ENCODE assay signal across 14 mouse cellular contexts in the genomic region with DNA sequence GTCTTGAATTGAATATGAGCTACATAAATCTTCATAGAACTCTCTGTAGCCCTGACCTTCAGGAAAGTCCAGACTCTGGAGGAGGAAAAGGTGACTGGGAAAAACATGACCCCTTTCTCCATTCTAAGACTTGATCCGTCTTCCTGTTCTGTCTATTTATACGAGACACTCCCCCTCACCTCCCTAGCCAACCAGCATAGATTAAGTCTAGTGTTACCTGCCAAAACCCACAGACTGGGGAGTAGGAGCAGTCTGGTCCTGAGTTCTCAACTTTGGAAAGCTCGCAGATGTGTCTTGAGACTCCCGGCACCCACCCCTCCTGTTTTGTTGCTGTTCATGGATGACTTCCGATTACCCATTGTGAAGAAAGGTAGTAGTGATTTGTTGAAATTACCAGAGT.
DNase-seq lines count a peak whose midpoint lies in the region; ATAC-seq and TF ChIP-seq lines count a peak whose summit lies in the region.
"Had no signal": no experiment of that assay in that cellular context is flagged by ENCODE, and none has a peak within 500 bp of the region (broad histone marks: within the 10 kb centered on the region; RNA-seq: fewer than 3 reads in every experiment).

No protein-coding gene starts in this region.

- no peaks in the 10 kb centered on the region for H3K9me3 ChIP-seq in lung, postnatal 0 days (ENCODE audit: low read length)
- H3K9me3 ChIP-seq: liver, embryonic 12.5 days had no signal

- no peaks in the 10 kb centered on the region for H3K27me3 ChIP-seq in lung, postnatal 0 days (replicated peaks; ENCODE audit: insufficient read depth, low read length)
- H3K27me3 ChIP-seq: liver, embryonic 12.5 days had no signal

- intact Hi-C loops in gastrocnemius, adult 2 months (cut with DNase I): no loop called here
- intact Hi-C loops in gastrocnemius, postnatal 14 days (cut with DNase I; ENCODE audit: low total_unique reads): no loop called here

- H3K36me3 ChIP-seq in lung, postnatal 0 days (ENCODE audit: insufficient read depth, low read length): no peaks in the 10 kb centered on the region
- H3K36me3 ChIP-seq: liver, embryonic 12.5 days had no signal

- no peak overlapping the region for H3K9ac ChIP-seq in lung, postnatal 0 days (replicated peaks; ENCODE audit: low read depth)
- H3K9ac ChIP-seq: liver, embryonic 12.5 days had no signal

- no peak for TF ChIP-seq CTCF in gastrocnemius, adult 2 months (IDR thresholded peaks at IDR 0.05)
- TF ChIP-seq CTCF in lung, postnatal 0 days (IDR thresholded peaks at IDR 0.05): no peak

- peaks cover 10% of the 10 kb centered on the region; the same call in 1 of the 2 replicates for H3K4me1 ChIP-seq in lung, postnatal 0 days (ENCODE audit: insufficient read depth, low read depth, low read length)

- H3K4me3 ChIP-seq in gastrocnemius, adult 2 months: peak overlapping the region; percentile 23
- H3K4me3 ChIP-seq in lung, postnatal 0 days (ENCODE audit: low read depth, low read length): no peak overlapping the region
- H3K4me3 ChIP-seq: liver, embryonic 12.5 days had no signal

- DNase-seq in gastrocnemius, adult 2 months: no peak
- DNase-seq in gastrocnemius, postnatal 14 days: no peak
- peak; percentile 31 for DNase-seq in lung, postnatal 36 days
- no peak for DNase-seq in lung, postnatal 0 days (ENCODE audit: low spot score)
- DNase-seq in heart, adult 9 months (ENCODE audit: low spot score in 2 of 2): peak; percentile 52 to 55
- peak; percentile 12 for DNase-seq in kidney, postnatal 10 days
- DNase-seq in thymus, postnatal 25 days: no peak
- no peak for DNase-seq in spleen, postnatal 4 days (ENCODE audit: low spot score in 2 of 2)
- DNase-seq: adrenal gland, postnatal 10 days; cerebellum, adult 11-12 months; embryo, embryonic 11 days; right cerebral cortex, postnatal 14 days had no signal

- no peak for TF ChIP-seq EP300 in lung, postnatal 0 days (IDR thresholded peaks at IDR 0.05)

- ATAC-seq in lung, postnatal 0 days: no peak; the same call in 1 of the 2 replicates
- ATAC-seq: intestine, postnatal 0 days; liver, embryonic 12.5 days had no signal

- H3K4me2 ChIP-seq in lung, postnatal 0 days (replicated peaks; ENCODE audit: low read depth, low read length): no peak overlapping the region
- H3K4me2 ChIP-seq: liver, embryonic 12.5 days had no signal

- H3K27ac ChIP-seq in gastrocnemius, adult 2 months: peak overlapping the region; percentile 88
- H3K27ac ChIP-seq in lung, postnatal 0 days (ENCODE audit: low read length): no peak overlapping the region
- H3K27ac ChIP-seq: liver, embryonic 12.5 days had no signal

- 57% methylated on average over 5 of the region's 5 CpGs for WGBS in lung, postnatal 0 days

Comparison
In these comparisons a context has a peak if more than half of its experiments do, and no peak if none do; other contexts are left out.
1. DNase-seq: peak in lung, postnatal 36 days (single experiment), heart, adult 9 months (2 of 2) and kidney, postnatal 10 days (single experiment); none in gastrocnemius, adult 2 months (single experiment), gastrocnemius, postnatal 14 days (single experiment), lung, postnatal 0 days (single experiment), thymus, postnatal 25 days (single experiment) and spleen, postnatal 4 days (0 of 2).